Mouse (Mus musculus) retina, postnatal 1 day (tissue): ENCODE data around the gene Pspn.

Source experiments
- DNase-seq: peaks from one replicate; pipeline ENCODE4 v3.0.0-alpha.2; 2012

The Pspn gene

GRCm38 (mm10) chr17:56995046-56995445, 4.8 kb downstream of the Pspn start:
- DNase-seq = no peak

DNA sequence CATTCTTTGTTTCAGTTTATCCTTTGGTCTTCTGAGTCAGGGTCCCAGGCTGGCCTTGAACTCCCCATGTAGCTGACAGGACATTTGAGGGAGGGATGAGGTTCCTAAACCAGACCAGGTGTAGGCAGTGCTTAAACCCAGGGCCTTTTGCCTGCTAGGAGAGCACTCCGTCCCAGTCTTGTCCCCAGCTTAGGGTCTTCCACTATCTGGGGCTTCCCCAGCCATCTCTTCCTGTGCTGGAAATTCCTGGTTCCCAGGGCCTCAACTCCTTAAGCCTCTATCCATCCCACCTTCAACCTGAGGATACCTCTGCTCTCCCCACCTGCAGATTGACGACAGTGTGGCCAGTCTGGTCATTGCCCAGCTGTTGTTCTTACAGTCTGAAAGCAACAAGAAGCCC, 8.9 kb downstream of the Pspn start:
- no peak for DNase-seq

GRCm38 (mm10) chr17:56990115-56990746, 9.6 kb downstream of the Pspn start, which contains the start of gene Clpp:
Gene Clpp (plus strand): TSS chr17:56990305.
- peak; percentile 98 for DNase-seq

DNA sequence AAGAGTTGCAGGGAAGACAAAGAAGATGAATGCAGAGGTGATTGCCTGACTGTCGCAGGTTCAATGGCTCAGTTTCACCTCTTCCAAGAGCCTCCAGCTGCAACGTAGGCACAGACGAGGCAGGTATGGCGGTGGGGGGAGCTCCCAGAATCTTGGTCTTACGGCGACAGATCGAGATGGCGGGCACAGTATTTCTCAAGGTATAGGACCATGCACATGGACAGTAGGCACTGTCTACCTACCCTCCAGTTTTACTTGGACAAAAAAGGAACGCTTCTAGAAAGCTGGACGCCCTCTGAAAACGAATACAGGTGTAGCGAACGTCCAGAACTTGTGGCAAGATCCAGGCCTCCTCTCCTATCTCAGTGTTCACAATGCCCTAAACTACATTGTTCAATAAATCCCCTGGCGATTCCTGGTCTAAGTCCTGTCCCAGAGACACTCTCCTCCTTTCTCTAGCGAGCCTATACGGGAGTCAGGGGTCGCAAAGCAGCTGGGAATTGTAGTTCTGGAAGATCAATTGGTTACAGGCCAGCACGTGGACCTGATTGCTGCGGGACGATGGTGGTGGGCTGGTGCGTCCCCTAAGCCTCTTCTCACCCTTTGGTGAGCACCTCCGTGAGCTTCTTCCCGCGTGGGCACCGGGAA, 10.2 kb downstream of the Pspn start:
- peak; percentile 94 for DNase-seq

DNA sequence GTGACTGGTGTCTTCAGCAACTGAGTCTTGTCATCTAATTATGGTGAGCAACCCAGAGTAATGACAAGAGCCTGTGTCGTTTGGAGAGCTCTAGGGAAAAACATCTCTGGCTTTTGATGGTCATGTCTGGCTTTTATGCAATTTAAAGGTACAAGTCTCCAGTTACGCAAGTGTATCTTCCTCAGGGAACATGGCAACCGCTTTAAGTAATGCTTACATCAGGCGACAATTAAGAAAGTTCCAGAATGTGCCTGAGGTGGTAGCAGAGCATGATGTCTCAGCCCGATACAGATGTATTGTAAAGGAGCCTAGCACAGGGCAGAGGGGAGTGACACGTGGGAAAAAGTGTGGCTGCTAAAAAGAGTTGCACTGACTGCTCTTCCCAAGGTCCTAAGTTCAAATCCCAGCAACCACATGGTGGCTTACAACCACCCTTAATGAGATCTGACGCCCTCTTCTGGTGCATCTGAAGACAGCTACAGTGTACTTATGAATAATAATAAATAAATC, 10.8 kb downstream of the Pspn start:
- DNase-seq = no peak

DNA sequence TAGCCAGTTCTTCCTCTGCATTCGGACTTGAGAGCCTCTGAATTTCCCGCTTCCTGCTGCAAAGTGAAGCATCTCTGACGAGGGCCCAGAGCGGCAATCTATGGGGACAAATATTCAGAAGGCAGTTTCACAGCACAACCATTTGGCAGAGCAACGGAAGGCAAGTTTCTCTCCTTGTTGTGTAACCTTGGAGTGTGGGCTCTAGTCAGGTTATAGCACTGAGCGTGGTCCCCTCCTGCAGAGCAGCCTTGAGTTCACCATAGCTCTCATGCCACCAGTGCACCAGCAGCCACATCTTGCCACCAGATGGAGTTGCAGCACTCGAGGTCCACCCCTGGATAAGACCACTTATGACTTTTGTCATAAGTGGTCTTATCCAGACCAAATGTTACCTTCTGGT, 11.4 kb downstream of the Pspn start:
- no peak for DNase-seq

GRCm38 (mm10) chr17:56986105-56986805, 13.6 kb downstream of the Pspn start:
- no peak for DNase-seq

DNA sequence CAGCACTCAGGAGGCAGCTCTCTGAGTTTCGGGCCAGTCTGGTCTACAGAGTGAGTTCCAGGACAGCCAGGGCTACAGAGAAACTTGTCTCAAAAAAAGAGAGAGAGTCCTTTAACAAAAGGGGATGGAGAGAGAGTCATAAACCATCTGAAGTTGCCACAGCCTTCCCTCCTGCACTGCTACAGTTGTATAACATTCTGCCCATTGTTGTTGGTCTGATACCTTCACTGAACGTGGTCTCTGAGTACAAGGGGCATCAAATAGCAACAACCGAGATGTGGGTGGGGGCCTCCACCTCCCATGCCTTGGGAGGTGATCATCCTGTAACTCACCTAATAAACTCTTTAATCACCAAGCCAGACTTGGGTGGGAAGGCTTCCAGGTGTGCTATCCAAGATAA, 14.2 kb downstream of the Pspn start:
- DNase-seq = no peak

DNA sequence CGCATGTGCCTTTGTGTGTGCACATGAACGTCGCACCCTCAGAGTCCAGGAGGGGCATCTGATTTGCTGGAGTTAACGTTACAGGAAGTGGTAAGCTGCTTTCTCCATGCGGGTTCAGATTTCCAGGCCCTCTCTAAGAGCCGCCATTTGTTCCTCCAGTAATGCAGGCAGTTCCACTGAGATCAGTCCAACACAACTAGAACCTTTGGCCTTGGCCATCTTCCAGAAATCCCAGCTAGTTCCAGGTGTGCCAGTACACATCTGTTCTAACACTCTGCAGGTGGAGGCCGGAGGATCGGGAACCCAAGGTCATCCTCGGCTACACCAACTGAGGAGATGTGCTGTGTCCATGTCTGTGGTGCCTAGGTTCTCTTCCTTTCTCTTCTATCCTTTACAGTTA, 14.9 kb downstream of the Pspn start:
- no peak for DNase-seq

DNA sequence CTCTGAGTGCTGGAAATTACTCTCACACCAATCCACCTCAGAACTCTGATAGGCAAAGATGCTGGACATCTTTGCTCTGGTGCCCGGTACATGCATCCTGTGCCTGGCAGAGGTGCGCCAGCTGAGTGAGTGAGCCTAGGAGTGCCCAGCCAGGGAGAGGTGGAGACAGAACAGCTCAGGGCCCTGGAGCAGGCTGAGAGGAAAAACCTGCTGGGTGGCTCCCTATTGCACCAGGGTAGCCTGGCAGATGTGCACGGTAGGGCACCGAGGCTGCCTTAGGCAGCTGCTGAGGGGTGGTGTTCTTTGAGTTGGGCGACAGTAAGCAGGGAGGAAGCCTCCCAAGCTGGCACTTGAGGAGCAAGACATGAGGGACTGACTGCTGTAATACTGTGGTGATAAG, 17.8 kb downstream of the Pspn start, which contains the start of gene Acer1:
Acer1 (minus strand) TSS at position 114 of the 400 bp plus-strand sequence.
- no peak for DNase-seq

DNA sequence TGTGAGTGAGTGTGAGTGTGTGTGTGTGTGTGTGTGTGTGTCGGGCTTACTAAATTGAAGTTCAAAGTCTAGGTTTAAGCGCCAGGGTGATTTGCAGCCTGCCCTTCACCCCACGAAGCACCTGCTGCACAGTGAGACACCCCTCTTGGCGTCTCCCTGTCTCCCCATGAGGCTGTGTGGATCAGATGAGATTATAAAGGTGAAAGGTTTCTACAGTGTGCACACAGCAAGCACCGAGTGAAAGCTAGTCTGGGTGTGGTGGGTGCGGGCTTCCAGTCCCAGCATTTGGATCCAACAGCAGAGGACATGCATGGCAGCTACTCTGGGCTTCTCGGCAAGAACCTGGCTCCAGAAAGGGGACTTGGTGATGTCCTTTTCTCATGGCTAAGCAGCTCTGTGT, 18.8 kb downstream of the Pspn start:
- DNase-seq = no peak

GRCm38 (mm10) chr17:56979524-56979923, 20.3 kb downstream of the Pspn start:
- DNase-seq = no peak

DNA sequence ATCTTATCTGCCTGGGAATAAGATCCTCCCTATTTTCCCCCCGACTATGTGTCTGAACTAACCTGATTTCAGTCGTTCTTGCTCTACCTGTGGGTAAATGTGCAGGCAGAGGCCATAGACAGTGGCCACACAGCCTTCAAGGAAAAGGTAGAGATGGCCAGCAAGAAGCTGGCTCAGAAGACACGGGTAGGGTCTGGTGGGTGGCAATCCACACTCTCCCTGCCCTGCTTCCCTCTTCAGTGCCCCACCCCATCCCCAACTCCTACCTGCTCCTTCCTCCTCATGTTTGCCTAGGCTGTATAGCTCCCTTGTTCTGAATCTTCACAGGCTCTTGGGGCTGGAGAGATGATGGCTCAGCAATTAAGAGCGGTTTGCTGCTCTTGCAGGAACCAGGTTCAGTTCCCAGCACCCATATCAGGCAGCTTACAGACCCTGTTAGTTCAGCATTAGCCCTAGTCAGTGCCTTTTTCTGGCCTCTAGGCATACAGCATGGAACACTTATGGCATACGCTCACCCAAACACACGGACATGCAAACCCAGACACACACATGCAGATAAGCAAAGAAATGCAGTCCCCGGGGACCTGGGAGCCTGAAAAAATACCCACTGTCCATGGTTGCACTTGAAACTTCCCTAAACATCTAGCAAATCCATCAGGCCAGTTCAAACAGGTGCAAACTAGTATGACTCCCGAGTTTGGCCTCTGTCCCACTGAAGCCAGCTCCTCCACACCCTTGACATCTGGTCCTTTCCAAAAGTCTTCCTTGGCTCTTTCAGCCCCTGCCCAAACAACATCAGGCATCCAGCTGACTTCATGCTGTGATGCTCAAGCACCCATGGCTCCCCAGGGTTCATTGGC, 23.1 kb downstream of the Pspn start:
- no peak for DNase-seq

- no peak for DNase-seq
Measured at GRCm38 (mm10) chr17:56975391-56975790, 24.4 kb downstream of the Pspn start.

GRCm38 (mm10) chr17:56974708-56975240, 25.0 kb downstream of the Pspn start:
- DNase-seq = no peak

DNA sequence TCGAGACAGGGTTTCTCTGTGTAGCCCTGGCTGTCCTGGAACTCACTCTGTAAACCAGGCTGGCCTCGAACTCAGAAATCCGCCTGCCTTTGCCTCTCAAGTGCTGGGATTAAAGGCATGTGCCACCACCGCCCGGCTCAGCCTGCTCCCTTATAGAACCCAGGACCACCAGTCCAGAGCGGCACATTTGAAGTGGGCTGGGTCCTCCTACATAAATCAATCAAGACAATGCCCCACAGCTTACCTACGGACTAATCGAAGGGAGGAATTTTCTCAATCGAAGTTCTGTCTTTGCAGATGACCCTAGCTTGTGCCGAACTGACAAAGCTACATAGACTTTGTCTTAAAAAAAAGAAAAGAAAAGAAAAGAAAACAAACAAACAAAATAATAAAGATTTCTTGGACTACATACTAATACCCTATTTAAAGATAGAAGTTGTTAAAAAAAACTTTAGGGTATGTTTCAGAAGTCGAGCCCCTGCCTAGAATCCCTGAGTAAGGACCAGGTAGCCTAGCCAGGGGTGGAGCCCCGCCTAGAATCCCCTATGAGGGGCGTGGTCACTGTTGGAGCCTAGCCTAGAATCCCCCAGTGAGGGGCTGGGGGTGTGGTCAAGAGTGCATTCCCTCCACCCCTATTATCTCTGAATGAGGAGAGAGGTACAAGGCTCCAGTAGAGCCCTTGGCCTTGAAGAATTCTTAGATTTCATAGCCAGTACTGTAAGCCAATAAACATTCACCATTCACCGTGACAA, 25.7 kb downstream of the Pspn start:
- DNase-seq = no peak

DNA sequence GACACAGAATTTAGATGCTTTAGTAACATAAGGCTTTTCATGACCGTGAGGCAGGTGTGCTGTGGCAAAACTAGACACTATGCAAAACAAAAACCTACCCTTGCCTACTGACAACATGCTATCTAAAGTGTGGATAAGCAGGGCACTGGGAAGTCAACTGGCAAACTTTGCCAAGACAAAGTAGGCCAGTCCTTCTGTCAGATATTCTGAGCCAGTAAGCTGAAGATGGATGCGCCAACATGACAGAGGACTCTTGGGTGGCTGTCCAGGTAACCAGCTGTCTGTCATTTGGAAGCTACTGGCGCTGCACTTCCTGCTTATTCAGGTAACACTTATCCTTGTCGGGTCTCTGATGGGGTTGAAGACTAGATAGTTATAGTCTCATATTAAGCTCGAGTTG, 29.7 kb downstream of the Pspn start:
- DNase-seq = no peak

DNA sequence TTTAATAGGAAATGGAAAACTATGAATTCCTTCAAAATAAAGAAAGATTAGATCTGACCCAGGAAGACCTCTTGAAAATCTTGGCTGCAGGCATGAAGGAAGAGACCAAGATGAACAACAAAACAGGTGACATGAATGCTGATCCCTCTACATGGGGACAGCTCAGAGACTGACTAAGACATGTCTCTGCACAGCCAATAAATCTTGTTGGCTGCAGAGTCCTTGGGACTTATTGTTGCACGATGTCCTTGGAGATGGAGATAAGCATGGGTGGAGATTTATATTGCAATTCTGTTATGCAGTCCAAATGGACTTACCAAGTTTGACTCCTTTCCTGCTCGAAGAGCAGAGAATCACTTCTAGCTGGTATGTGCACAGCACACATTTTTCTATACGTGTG, 30.5 kb downstream of the Pspn start:
- DNase-seq = no peak

DNA sequence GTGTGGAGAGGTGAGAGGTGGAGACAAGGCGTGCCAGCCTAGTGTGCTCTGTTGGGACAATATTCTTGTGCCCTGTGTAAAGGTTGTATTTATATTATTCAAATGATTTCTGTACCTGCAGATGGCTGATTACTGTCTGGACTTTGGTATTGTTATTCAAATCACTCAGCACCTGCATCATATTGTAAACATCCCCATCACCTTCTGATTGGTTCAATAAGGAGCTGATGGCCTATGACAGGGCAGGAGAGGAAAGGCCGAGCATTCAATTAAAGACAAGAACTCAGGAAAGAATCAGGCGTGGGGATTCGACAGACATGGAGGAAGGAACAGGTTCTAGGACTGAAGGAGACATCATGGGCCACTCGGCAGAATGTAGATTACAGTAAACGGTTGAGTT, 36.2 kb downstream of the Pspn start:
- no peak for DNase-seq

GRCm38 (mm10) chr17:56962642-56963405, 37.0 kb downstream of the Pspn start:
- no peak for DNase-seq

DNA sequence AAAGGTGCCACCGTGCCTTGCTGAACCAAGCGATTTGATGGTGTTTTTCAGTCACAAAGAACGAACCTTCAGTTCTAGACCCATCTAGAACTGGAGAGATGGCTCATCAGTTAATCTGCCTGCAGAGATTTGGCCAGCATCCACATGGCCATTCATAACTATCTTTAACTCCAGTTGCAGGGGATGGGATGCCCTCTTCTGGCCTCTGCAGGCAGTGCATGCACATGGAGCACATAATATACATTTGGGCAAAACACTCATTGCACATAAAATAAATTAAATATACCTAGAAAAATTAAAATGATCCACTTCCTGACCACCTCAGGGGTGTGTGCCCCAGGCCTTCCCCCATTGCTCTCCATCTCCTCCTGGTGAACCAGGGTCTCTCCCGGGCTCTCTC, 37.9 kb downstream of the Pspn start:
- no peak for DNase-seq
